Mouse (Mus musculus) cerebellum, adult 11-12 months (tissue): ENCODE results near the gene Pdhb.

Source experiments
- DNase-seq: peaks from one replicate; pipeline ENCODE4 v3.0.0; 2022

The Pdhb gene

DNA sequence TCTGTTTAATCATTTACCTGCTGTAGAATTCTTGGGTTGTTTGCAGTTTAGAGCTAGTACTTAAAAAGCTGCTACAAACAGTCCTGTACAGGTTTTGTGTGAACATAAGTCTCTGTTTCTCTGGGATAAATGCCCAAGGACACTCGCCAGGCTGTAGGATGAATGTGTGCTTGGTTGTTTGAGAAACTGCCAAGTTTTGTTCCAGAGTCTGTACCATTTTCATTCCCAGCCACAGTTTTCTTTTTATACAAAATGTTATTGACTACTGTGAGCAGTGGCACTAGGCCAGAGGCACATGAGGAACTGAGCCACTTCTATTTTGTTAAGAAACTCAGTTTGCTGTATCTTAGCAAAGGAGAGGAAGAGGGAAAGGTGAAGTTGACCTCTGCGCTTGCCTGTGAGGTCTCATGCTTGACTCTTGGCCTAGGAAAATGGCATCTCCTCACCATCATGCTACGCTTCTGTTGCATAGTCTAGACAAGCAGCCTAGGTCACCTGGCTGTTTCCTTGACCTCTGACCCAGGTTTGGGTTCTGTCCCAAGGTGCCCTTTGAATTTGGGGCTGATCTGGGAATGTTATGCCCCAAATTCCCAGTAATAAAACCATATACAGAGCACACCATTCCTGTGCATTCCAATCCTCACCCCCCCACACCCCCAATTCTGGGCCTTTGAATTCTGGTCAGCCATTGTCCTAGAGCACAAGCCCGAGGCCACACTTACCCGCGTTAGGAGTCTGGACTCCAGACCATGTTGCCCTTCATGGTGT is 13.6 kb upstream of the Pdhb start:
- DNase-seq: no peak

DNA sequence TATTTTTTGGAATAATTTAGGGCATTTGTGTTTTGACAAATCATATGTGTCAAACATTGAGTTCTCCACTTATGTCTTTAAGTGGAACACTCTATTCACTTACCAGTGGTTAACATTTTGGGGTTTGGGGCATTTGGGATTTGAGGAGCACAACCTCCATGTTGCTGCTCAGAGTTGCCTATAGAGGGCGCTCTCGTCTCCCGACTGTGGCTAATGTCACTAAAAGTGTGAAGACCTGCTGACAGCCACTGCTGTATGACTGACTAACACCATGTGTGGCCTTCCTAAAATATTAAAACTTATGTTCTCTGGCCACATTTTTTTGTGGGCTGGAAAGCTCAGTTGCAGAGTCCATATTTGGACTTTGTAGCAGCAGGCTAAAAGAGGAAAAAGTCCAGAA is 10.5 kb upstream of the Pdhb start:
- no peak for DNase-seq

DNA sequence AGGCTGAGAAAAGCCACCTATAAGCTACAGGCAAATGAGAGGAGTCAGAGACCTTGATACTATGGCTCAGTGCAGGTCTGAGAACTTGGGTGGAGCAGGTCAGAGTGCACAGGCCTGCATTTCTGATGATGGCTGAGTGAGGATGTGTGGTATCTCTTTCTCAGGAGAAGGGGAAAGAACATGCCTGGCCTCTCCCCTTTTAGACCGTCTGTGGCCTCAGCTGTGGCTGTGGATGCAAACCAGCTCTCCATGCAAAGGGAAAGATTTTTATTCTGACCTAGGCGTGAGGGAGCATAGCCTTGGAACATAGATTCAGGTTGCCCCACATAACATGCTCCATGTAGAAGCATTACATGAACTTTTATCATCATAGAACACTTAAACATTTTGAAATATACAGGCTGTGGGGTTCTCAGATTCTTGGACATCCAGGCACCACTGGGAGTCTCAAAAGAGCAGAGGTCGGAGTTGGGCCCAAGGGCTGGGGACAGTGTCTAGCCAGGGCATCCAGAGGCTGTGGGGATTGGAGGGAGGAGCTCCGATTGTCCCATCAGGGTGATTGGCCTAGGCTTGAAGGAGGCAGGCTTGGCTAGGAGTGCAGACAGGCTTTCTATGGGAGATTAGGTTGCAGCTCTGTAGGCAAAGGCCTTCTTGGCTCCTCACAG is 7.7 kb upstream of the Pdhb start:
- DNase-seq: no peak

DNA sequence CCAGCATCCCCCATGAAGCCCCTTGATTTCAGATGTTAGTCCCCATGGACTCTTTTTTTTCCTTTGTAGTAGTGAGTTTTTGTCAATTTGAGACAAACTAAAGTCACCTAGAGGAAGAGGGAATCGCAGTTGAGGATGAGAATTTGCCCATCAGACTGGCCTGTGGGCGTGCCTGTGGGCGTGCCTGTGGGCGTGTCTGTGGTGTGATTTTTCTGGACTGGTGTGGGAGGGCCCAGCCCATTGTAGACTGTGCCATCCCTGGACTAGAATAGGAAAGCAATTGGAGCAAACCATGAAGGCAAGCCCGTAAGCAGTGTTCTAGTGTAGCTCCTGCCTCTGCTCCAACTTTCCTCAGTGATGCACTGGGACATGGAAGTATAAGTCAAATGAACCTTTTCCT is 3.4 kb upstream of the Pdhb start:
- DNase-seq: no peak

DNA sequence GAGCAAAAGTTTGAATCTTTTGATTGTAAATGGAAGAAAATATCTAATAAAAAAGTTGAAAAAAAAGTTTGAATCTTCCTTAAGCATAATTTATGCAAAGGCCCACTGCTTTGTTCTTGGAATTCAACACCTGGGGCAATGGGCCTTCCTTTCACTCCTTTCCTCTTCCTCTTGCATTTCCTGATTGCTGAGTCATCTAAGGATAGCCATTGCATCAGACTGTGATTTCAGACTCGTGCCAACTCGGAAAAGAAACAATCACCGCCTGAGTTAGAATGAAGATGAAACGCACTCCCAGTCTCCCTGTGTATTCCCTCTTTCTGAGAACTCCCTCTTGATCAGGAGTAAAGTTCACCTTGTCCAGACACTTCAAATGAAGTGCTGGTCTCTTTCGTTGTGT is 1.8 kb upstream of the Pdhb start:
- DNase-seq: no peak

DNA sequence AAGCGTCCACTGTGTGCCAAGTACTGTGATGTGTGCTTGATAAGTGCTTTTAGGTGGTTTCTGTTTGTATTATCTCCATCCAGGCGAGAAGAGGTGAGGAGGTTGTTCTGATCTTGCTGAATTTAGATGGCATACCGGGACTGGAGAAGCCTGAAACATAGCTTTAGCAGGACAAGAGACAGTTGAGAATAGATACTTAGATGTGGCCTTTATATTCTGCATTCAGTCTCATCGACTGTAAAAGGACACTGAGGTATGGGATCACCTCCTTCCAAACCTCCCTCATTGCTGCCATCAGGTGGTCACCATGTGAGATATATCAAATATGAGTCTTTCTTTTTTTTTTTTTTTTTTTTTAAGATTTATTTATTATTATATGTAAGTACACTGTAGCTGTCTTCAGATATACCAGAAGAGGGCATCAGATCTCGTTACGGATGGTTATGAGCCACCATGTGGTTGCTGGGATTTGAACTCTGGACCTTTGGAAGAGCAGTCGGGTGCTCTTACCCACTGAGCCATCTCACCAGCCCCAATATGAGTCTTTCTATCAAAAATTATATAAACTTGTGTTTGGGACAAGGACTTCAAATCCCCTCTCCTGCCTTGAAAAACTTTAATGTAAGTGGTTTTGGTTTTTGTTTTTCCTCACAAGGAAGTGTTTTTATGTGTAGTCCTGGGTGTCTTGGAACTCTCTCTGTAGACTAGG is 871 bp upstream of the Pdhb start:
- DNase-seq: peak; percentile 40

DNA sequence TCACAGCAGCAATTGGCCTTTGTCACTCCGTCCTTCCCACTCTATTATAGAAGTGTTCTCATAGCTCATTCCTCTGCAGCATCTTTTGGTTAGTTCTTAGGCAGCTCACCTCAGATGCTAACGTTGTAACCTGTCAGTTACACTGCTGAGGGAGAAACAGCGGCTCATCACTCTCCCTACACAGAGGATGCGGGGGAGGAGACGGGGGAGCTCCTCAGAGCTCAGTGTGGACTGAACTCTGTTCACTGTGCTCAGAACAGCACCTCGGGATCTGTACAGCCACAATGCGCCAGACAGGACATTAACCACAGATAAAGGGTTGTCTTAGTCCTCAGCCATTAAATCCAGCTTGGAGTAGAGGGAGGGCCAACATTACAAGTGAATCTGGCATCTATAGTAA is 8.4 kb downstream of the Pdhb start:
- no peak for DNase-seq

DNA sequence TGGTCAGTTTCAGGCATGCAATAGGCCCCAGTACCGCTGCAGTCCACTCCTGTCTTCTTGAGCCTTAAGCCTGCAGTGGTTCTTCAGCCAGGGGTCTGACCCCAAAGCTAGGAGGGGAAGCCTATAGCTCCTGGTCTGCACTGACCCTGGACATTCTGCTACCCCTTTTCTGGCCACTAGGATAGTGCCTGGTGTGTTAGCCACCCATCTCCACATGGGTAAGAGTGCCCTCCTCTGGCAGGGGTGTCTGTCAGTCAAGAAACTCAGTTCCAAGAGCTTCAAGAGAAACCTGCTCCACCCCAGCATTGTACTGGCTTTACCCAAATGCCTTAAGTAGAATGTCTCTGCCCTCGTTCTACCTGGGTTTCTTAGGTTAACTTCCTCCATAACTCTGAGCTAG is 11.0 kb downstream of the Pdhb start:
- no peak for DNase-seq

DNA sequence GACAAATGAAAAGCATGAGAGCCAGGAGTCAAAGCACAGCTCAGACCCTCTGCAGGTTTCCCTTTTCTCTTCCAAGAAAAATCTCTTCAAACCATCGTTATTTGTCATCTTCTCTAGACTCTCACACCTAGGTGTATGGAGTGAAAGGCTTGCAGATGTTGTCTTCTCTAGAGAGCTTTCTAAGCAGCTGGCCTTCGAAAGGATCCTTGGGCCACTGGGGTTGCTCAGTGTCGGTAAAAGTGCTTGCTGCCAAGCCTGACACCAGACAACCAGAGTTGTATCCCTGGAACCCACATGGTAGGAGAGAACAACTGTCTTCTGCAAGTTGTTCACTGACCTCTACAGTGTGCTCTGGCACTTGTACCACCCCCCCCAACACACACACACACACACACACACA is 13.7 kb downstream of the Pdhb start:
- no peak for DNase-seq

DNA sequence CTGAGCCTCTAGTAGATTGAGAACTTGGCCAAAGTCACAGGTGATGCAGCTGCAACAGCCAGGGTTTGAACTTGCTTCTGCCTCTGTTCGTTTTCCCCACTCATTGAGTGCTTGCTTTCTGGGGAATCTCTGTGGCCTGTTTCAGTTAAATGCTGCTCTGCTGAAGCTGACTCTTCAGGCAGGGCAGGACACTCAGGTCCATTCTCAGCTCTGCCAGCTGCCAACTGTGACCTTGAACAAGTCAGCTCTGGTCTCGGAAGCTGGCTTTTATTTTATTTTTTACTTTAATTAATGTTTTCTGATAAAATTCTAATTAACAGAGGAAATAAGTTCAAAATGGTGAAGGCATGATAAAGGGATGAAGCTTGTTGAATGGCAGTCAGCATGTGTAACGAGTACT is 14.1 kb downstream of the Pdhb start:
- DNase-seq: no peak

DNA sequence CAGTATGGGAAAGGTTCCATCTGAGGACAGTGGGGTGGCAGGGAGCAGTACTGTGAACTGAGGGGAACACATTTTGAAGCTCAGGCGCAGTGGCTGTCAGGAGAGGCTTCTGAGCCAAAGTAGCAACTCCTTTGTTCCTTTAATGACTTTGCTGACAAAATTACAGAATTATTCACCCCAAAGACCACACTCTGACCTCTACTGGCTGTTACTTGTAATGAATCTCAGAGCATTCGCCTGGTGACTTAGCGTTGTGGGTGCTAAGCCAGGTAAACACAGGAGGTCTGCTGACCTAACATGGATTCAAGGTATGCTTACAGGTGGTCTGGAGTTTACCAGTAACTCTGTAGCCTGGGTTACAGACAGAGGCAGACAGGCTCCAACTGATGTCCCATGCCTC is 15.9 kb downstream of the Pdhb start:
- DNase-seq: no peak

DNA sequence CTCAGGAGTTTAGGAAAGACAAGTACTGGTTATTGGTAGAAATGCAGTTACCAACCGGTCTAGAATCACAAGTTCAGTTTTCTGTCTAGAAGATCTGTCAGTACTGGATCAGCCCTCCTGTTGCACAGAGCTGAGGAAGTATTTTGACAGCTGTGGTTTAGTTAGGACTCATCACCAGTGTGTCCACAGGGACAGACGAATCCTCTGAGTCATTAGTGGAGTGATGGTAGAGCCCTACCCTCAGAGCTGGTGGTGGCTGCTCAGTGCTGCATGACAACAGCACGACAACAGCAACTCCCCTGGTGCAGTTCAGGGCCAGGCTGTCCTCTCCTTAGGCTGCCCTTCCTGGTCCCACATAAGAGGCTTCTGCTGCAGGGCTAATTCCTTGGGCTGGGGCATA is 18.8 kb downstream of the Pdhb start:
- no peak for DNase-seq

DNA sequence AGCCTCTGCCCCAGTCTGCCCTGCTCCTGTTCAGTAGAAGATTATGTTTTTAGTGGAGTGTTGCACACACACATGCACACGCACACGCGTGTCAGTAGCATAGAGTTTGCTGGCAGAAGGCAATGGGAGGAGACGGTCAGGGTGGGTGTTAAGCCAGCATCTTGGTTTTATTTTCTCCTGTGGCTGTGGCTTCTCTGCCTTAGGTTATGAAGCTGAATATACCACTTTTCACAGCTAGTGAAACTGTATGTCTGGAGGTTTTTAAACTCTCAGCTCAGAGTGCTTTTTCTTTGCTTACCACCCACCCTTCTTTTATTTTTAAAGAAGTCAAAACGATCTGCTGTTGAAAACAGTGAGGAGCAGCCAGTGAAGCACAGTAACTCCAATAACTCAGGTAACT is 21.1 kb downstream of the Pdhb start:
- no peak for DNase-seq

DNA sequence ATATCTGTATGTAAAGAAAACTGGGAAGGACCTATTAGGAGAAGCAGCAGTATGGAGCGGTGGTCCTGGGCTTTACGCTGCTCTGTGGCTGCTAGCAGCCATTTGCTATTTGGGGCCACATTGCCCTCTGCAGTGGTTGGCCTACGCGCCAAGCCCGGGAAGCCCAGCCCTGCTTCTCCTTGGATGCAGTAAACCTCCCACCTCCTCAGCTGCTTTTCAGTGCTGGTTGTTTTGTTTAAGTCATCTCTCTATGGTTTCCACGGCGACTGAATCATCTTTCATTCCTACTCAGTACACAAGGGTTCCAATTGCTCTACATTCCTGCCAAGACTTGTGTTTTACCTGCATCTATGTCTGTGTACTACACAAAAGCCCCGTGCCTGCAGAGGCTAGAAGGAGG is 24.0 kb downstream of the Pdhb start:
- no peak for DNase-seq

DNA sequence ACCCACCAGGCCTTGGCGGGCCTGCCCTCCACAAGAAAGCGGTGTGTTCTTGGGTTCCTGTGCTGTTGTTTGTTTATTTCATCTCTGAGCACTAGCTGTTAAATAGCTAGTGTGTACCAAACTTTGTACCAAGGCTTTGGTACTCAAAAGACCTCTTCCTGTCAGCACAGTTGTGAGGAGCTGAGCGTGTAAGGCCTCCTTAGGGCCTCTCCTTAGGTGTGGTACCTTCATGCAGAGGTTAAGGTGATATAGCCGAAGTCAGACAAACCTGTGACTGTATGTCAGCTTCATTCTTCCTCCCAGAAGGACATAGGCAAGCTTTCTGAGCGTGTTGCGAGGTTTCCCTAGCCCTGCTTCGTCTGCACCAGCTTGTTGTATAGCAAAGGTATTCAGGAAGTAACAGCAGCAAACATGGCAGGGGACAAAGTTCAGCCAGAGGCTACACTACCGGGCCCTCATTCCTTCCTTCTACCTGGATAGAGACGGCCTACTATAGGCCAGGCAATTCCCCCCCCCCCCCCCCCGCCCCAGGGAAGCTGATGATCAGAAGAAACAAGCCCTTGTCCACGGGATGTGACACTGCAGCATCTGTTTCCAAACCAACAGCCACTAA is 26.1 kb downstream of the Pdhb start:
- no peak for DNase-seq

DNA sequence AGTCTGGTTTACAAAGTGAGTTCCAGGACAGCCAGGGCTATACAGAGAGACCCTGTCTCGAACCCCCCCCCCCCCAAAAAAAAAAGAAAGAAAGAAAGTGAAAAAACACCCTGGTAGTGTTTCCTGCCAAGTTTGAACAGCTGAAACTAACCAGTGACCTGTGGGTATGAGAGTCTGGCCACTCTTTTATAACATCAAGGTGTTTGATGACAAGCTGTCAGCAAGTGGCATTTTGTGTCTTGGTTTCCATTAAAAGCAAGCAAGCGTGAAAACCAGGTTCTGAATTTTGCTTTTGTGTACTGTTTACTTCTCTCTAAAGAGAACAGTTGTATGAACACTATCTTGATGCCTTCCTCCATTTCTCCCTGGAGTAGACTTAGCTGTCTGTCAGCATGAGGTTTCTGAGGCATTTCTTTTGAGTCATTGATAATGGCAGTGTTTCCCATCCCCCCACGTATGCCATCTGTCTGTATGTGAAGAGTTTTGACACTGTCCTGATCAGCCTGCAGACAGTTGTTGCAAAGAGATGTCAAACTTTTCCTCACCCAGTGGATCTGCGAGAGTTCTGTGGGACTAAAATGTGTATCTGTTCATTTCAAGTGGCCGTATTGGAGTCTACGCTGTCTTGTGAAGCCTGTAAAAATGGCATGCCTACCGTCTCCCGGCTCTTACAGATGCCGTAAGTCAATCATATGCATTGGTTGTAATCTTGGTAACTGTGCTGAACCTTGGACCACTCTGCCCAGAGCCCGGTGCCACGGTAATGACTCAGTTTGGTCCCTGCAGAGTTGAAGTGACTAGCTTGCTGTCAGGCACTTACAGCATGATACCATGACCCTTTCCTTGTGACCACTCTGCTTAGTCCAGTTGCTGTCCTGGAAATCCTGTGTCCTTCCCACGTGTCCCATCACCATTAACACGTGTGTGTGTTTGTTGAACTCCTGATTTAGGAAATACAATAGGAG is 26.9 kb downstream of the Pdhb start:
- DNase-seq: no peak

DNA sequence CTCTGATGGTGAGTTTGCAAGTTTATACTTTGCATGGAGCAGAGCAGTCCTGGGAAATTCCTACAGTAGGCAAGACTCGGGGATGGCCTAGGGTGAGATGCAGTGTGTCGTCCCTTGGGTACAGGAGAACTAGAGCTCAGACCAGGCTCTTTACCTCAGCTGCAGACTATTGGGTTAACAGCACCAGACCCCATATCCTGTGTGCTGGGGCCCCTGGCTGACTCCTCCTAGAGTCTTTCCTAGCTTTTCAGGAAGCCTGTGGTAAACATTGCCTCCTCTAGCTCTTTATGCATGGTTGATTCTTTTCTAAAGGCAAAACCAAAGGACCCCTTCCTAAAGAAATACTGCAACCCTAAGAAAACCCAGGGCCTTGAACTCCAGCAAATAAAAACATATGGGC is 31.7 kb downstream of the Pdhb start:
- DNase-seq: no peak

DNA sequence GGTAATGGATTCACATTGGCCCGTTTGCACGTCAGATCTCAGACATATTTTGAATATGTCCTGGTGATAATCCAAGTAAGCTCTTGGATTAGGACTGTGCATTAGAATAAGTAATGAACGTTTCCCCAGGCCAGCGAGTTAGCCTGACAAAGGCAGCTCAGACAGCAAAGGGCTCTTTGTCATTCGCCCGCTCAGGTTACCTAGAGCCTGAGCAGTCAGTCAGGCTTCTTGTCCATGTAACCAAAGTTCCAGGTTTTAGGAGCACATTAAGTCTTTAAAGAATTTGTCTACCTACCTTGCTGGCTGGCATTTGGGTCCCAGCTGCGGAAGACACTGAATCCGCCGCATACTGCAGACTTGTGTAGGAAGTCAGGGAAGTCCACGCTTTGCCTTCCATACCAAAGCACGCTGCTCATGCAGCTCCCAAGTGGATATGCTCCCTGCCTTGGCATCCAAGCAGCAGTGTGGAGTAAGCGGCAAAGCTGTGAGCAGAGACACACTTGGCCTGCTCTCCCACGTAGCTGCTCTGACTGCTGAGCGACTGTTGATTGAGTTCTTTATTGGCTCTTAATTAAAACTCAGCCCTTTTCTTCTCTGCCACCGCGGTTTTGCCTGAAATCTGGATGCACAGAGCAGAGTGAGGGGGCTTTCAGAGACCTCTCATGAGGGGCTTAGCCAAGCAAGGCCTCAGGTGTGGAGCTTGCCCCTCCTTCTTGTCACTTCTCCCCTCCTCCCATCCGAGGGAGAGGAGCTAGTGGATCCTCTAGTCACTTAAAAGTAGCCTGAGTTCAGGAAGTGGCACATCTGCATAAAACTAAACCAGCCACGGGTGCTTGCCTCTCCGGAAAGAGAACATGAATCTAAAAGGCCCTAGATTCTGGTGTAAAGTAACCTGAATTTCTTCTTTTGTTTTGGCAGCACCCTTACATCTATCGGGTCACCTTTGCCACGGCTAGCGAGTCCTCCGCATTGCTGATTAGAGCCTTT is 32.8 kb downstream of the Pdhb start:
- DNase-seq: no peak

DNA sequence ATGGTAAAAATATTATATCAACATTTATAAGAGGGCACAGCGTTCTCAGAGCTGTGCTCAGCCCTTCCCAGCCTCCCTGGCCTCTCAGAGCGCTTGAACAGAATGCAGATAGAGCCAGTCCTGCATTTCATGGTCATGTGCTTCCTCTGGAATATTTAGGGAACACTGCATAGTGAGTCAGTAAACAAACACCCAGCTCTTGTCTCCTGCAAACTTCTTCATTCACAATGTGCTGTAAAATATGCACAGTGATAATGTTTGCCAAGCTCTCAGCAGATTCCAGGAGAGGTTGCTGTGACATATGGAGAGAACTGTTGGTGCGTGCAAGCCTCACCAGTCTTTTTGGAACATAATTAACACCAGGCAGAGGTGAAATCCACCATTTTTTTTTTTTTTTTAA is 37.7 kb downstream of the Pdhb start:
- DNase-seq: peak; percentile 59

DNA sequence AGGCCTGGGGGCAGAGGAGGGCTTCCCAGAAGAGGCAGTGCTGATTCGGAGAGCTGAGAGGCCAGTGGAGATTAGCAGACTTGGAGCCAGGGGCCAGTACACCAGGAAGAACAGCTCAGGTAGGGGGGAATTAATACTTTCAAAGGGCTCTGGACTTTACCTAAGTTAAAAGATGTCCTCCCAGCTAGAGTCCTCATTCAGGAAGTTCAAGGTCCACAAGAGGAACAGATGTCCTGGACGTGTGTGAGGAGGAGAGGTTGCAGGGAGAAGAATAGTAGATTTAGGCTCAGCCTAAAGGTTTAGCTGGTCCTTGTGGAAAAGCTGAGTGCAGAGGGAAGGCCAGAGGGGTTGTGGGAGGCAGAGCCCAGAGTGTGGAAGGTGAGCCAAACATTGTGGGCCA is 38.6 kb downstream of the Pdhb start:
- DNase-seq: no peak

DNA sequence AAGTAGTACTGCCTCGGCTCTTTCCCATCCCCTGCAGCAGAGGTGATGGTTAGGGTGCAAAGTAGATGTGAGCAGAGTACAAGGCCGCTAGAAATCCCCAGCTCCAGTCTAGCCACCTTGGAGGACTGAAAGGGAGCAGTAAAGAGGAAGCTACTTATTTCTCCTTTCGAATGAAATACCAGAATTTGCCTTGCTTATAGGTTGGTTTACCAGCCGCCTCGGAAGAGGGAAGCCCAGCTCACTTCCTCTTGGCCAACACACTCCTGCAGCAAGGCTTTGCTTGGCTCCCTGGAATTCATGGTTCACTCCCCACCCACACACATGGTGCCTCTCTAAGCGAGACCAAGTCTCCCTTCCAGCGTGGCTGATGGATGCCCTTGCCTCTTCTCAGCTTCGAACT is 40.0 kb downstream of the Pdhb start:
- DNase-seq: no peak
